Mouse (Mus musculus) CH12.LX (cell line): Measurements from ENCODE around the gene Aebp1. TPM values are rescaled to one million over a fixed set of nuclear protein-coding genes. Genes with fewer than 3 reads are reported as not detected.
A peak's percentile ranks its signal among the peaks of the same experiment; 100 is the strongest.

Experiments used
- DNase-seq: peaks from one replicate; pipeline ENCODE4 v3.0.0-alpha.2; 2013; ENCODE audit errors: extremely low read depth
- H3K27ac ChIP-seq: 2 replicates; pipeline ENCODE4 v1.5.1; 2012; ENCODE audit warnings: low read depth, mild to moderate bottlenecking, control low read depth, moderate library complexity; ENCODE audit not compliant: insufficient read depth
- H3K27me3 ChIP-seq: replicated peaks from 2 replicates; pipeline ENCODE3; 2012; ENCODE audit warnings: inconsistent platforms
- H3K36me3 ChIP-seq, 2 experiments: replicated peaks in 1 of 2; 2 replicates each; pipeline versions ENCODE3 to v1.6.1; 2012; ENCODE audit warnings: inconsistent platforms in 1 of 2, low read length in 1 of 2, mild to moderate bottlenecking in 1 of 2, mixed read lengths in 1 of 2, moderate library complexity in 1 of 2; ENCODE audit not compliant: control insufficient read depth in 1 of 2, insufficient read depth in 1 of 2
- H3K4me1 ChIP-seq, 2 experiments: 2 replicates each; pipeline ENCODE4 v1.6.1; 2012; ENCODE audit warnings: inconsistent platforms in 1 of 2, moderate library complexity in 1 of 2; ENCODE audit not compliant: insufficient read depth in 2 of 2, control insufficient read depth in 1 of 2
- H3K4me2 ChIP-seq: 2 replicates; pipeline ENCODE4 v1.6.1; 2012; ENCODE audit warnings: low read depth, mild to moderate bottlenecking, control low read depth; ENCODE audit not compliant: poor library complexity, insufficient read depth, severe bottlenecking
- H3K4me3 ChIP-seq, 3 experiments: fragments of 150-350 bp in 1 of 3; sonication (generic) in 1 of 3; replicated peaks in 1 of 3; 2 replicates each; pipeline versions ENCODE3 to v1.5.1; 2011 to 2012; ENCODE audit warnings: low read depth in 2 of 3, low read length in 2 of 3, mild to moderate bottlenecking in 2 of 3, moderate library complexity in 2 of 3, control low read depth in 1 of 3, improper control_type of control experiment in 1 of 3, inconsistent platforms in 1 of 3, mixed read lengths in 1 of 3; ENCODE audit not compliant: poor library complexity in 1 of 3
- H3K79me2 ChIP-seq: replicated peaks from 2 replicates; pipeline ENCODE4 v1.6.1; 2012; ENCODE audit warnings: mild to moderate bottlenecking, moderate library complexity; ENCODE audit not compliant: control insufficient read depth, poor library complexity, insufficient read depth, severe bottlenecking; ENCODE audit errors: extremely low read depth
- H3K9ac ChIP-seq: 2 replicates; pipeline ENCODE4 v1.6.1; 2012; ENCODE audit warnings: low read depth, mild to moderate bottlenecking, control low read depth, moderate library complexity; ENCODE audit not compliant: insufficient read depth
- H3K9me3 ChIP-seq: replicated peaks from 2 replicates; pipeline ENCODE3; 2012; ENCODE audit warnings: low read length, inconsistent platforms, mixed read lengths
- CHD1 ChIP-seq: IDR thresholded peaks from 2 replicates; pipeline ENCODE4 v1.6.1; 2012; ENCODE audit warnings: low read depth, low read length, improper control_type of control experiment, inconsistent platforms
- CTCF ChIP-seq, 2 experiments: IDR thresholded peaks in 1 of 2; conservative IDR thresholded peaks in 1 of 2; 2 replicates each; pipeline ENCODE4 v1.5.1; 2011 to 2012; ENCODE audit warnings: low read depth in 2 of 2, low read length in 2 of 2, improper control_type of control experiment in 1 of 2, inconsistent platforms in 1 of 2, mild to moderate bottlenecking in 1 of 2, moderate library complexity in 1 of 2
- E2F4 ChIP-seq: IDR thresholded peaks from 2 replicates; pipeline ENCODE4 v1.6.1; 2011; ENCODE audit warnings: low read depth, low read length, improper control_type of control experiment; ENCODE audit not compliant: insufficient replicate concordance
- EP300 ChIP-seq: IDR thresholded peaks from 2 replicates; pipeline ENCODE4 v1.6.1; 2011; ENCODE audit warnings: low read length, improper control_type of control experiment
- GABPA ChIP-seq: IDR thresholded peaks from 2 replicates; pipeline ENCODE4 v1.6.1; 2012; ENCODE audit warnings: low read depth, low read length, improper control_type of control experiment, inconsistent platforms; ENCODE audit not compliant: insufficient replicate concordance
- HCFC1 ChIP-seq: IDR thresholded peaks from 2 replicates; pipeline ENCODE4 v1.6.1; 2012; ENCODE audit warnings: low read depth, mild to moderate bottlenecking, inconsistent platforms, low read length, improper control_type of control experiment
- IRF4 ChIP-seq: IDR thresholded peaks from 2 replicates; pipeline ENCODE4 v1.6.1; 2014; ENCODE audit warnings: low read depth, mild to moderate bottlenecking, inconsistent platforms, low read length, improper control_type of control experiment
- JUND ChIP-seq: conservative IDR thresholded peaks from 2 replicates; pipeline ENCODE4 v1.6.1; 2011; ENCODE audit warnings: low read depth, low read length, improper control_type of control experiment
- MAFK ChIP-seq: IDR thresholded peaks from 2 replicates; pipeline ENCODE4 v1.6.1; 2011; ENCODE audit warnings: low read length, improper control_type of control experiment; ENCODE audit not compliant: insufficient replicate concordance
- MAX ChIP-seq: IDR thresholded peaks from 2 replicates; pipeline ENCODE4 v1.6.1; 2011; ENCODE audit warnings: low read length, improper control_type of control experiment
- MAZ ChIP-seq: IDR thresholded peaks from 2 replicates; pipeline ENCODE4 v1.6.1; 2012; ENCODE audit warnings: low read depth, mild to moderate bottlenecking, inconsistent platforms, low read length, improper control_type of control experiment, moderate library complexity
- MYC ChIP-seq: IDR thresholded peaks from 2 replicates; pipeline ENCODE4 v1.6.1; 2011; ENCODE audit warnings: low read depth, mild to moderate bottlenecking, improper control_type of control experiment, low read length
- NRF1 ChIP-seq: IDR thresholded peaks from 2 replicates; pipeline ENCODE4 v1.6.1; 2014; ENCODE audit warnings: low read depth, mild to moderate bottlenecking, inconsistent platforms, low read length, improper control_type of control experiment, moderate library complexity
- POLR2AphosphoS2 ChIP-seq: IDR thresholded peaks from 2 replicates; pipeline ENCODE4 v1.6.1; 2011; ENCODE audit warnings: low read depth, low read length, improper control_type of control experiment
- RAD21 ChIP-seq: IDR thresholded peaks from 2 replicates; pipeline ENCODE4 v1.6.1; 2011; ENCODE audit warnings: low read depth, mild to moderate bottlenecking, low read length, improper control_type of control experiment, moderate library complexity
- RCOR1 ChIP-seq: conservative IDR thresholded peaks from 2 replicates; pipeline ENCODE4 v1.6.1; 2012; ENCODE audit warnings: low read depth, mild to moderate bottlenecking, inconsistent platforms, low read length, improper control_type of control experiment
- SIN3A ChIP-seq: IDR thresholded peaks from 2 replicates; pipeline ENCODE4 v1.6.1; 2012; ENCODE audit warnings: low read length, improper control_type of control experiment, inconsistent platforms
- SMC3 ChIP-seq: IDR thresholded peaks from 2 replicates; pipeline ENCODE4 v1.6.1; 2011; ENCODE audit warnings: low read depth, low read length, improper control_type of control experiment
- TBP ChIP-seq: conservative IDR thresholded peaks from 2 replicates; pipeline ENCODE4 v1.6.1; 2011; ENCODE audit warnings: low read depth, low read length, improper control_type of control experiment
- TCF12 ChIP-seq: IDR thresholded peaks from 2 replicates; pipeline ENCODE4 v1.6.1; 2014; ENCODE audit warnings: low read depth, mild to moderate bottlenecking, inconsistent platforms, low read length, improper control_type of control experiment
- USF1 ChIP-seq: IDR thresholded peaks from 2 replicates; pipeline ENCODE4 v1.6.1; 2014; ENCODE audit warnings: low read depth, mild to moderate bottlenecking, inconsistent platforms, low read length, improper control_type of control experiment
- USF2 ChIP-seq: conservative IDR thresholded peaks from 2 replicates; pipeline ENCODE4 v1.6.1; 2011; ENCODE audit warnings: low read depth, low read length, improper control_type of control experiment
- ZC3H11A ChIP-seq: IDR thresholded peaks from 2 replicates; pipeline ENCODE4 v1.6.1; 2012; ENCODE audit warnings: low read depth, mild to moderate bottlenecking, inconsistent platforms, low read length, improper control_type of control experiment
- ZMIZ1 ChIP-seq: IDR thresholded peaks from 2 replicates; pipeline ENCODE4 v1.6.1; 2012; ENCODE audit warnings: low read depth, mild to moderate bottlenecking, inconsistent platforms, low read length, improper control_type of control experiment
- ZNF384 ChIP-seq: IDR thresholded peaks from 2 replicates; pipeline ENCODE4 v1.6.1; 2012; ENCODE audit warnings: low read depth, low read length, improper control_type of control experiment, inconsistent platforms
- dilution Hi-C: fragments of 300-500 bp; cut with MboI; formaldehyde crosslinking; loops from 2 replicates; pipeline ENCODE4 v1.14.3; 2020; ENCODE audit warnings: low sequenced_read_pairs; ENCODE audit not compliant: extremely low pct_unique_long_range_greater_than_20kb, extremely low pct_ligation_motif_present
- in situ Hi-C: fragments of 300-500 bp; cut with MboI; formaldehyde crosslinking; loops from 3 replicates; pipeline ENCODE4 v1.14.3; 2019; ENCODE audit warnings: low sequenced_read_pairs, low pct_ligation_motif_present, low pct_unique_long_range_greater_than_20kb, mixed read lengths
- polyA plus RNA-seq: library from polyadenylated mRNA; unstranded; fragments of >175 nt; gene quantifications from 2 replicates; pipeline ENCODE4 v1.2.1, GENCODE M21; 2012; ENCODE audit warnings: low read depth; ENCODE audit not compliant: insufficient read length
- total RNA-seq, 2 experiments: library from RNA; depleted of rRNA; stranded (reverse); fragments of 300-350 nt in 1 of 2; fragments of >200 nt in 1 of 2; gene quantifications; 2 replicates each; pipeline ENCODE4 v1.2.3; 2012 to 2014

The Aebp1 gene
- total and polyA plus RNA-seq, 3 experiments: 0.34 to 1.4 TPM; not detected in 1

- peaks cover 39 to 44% of the 10 kb centered on the region in 2 experiments for H3K36me3 ChIP-seq
These were observed 26.7 kb upstream of the Aebp1 start for GRCm38 (mm10) chr11:5835057-5835456.

GRCm38 (mm10) chr11:5836126-5836525 is 25.6 kb upstream of the Aebp1 start:
- dilution Hi-C loops: no loop called here
- Histone ChIP-seq H3K4me1 (peaks cover 16 to 44% of the 10 kb centered on the region in 2 experiments), H3K27ac (no peak overlapping the region), H3K27me3 (no peaks in the 10 kb centered on the region), H3K4me3 (no peak overlapping the region), H3K79me2 (no peaks in the 10 kb centered on the region), H3K9me3 (peaks cover 16% of the 10 kb centered on the region), H3K36me3 (peaks cover 33 to 37% of the 10 kb centered on the region in 2 experiments), H3K4me2 (no peak overlapping the region), H3K9ac (no peak overlapping the region)
- TF ChIP-seq CTCF (conservative IDR thresholded peaks at IDR 0.05 in 1 of 2, IDR thresholded peaks at IDR 0.05 in 1 of 2; ENCODE audit: low read depth in 2 of 2, low read length in 2 of 2) (peak in 1 of 2 experiments; percentile 74; a peak in 2 of 4 replicates), E2F4 (no peak), RCOR1 (no peak), EP300 (no peak), HCFC1 (no peak), TCF12 (no peak), MAX (peak; percentile 44; the same call in 1 of the 2 replicates), RAD21 (peak; percentile 56), SMC3 (peak; percentile 65), IRF4 (no peak), TBP (no peak), CHD1 (no peak), SIN3A (no peak), MAFK (no peak), ZNF384 (no peak), JUND (no peak), MAZ (no peak), ZC3H11A (no peak), MYC (0 out of 2 replicates have a peak, but pooled peaks have one; percentile 44), NRF1 (no peak), POLR2AphosphoS2 (no peak; the same call in 1 of the 2 replicates), ZMIZ1 (no peak), USF1 (no peak)
- peak; percentile 56 for DNase-seq
- in situ Hi-C loops: no loop called here

More at GRCm38 (mm10) chr11:5835057-5835456, 26.7 kb upstream of the Aebp1 start:
- Histone ChIP-seq H3K4me2 (no peak overlapping the region), H3K4me1 (peaks cover 16 to 50% of the 10 kb centered on the region in 2 experiments), H3K27me3 (no peaks in the 10 kb centered on the region), H3K27ac (no peak overlapping the region), H3K9ac (no peak overlapping the region), H3K79me2 (no peaks in the 10 kb centered on the region), H3K9me3 (peaks cover 7% of the 10 kb centered on the region), H3K4me3 (no peak overlapping the region)
- DNase-seq: peak; percentile 47
- TF ChIP-seq GABPA (no peak), ZMIZ1 (no peak), USF2 (no peak)
- dilution Hi-C loops (no loop called here), in situ Hi-C loops (no loop called here)
